8 mouse cellular contexts compared by ENCODE assay signal in genomic region chr11:70648512-70648911, GRCm38 (mm10). TPM values are rescaled to one million over a fixed set of nuclear protein-coding genes. Genes with fewer than 3 reads are reported as not detected.
DNase-seq lines count a peak whose midpoint lies in the region; ATAC-seq and TF ChIP-seq lines count a peak whose summit lies in the region.

No protein-coding gene starts in this region.

- no peak for ATAC-seq in intestine, embryonic 16.5 days
- ATAC-seq in neural tube, embryonic 13.5 days (ENCODE audit: low read depth): no peak

- H3K9ac ChIP-seq in intestine, embryonic 16.5 days (ENCODE audit: low read depth, low read length): peak overlapping the region; percentile 89
- H3K9ac ChIP-seq in neural tube, embryonic 13.5 days: peak overlapping the region; percentile 93

- no peak for TF ChIP-seq CTCF in layer of hippocampus, adult 2 months (conservative IDR thresholded peaks at IDR 0.05)

- H3K27ac ChIP-seq in layer of hippocampus, adult 2 months: 0 out of 2 replicates have a peak overlapping the region, but pooled peaks have one; percentile 99
- peak overlapping the region; percentile 93; the same call in 1 of the 2 replicates for H3K27ac ChIP-seq in embryonic facial prominence, embryonic 10.5 days (replicated peaks)
- peak overlapping the region; percentile 96 for H3K27ac ChIP-seq in intestine, embryonic 16.5 days (ENCODE audit: low read length)
- no peak overlapping the region for H3K27ac ChIP-seq in neural tube, embryonic 13.5 days (replicated peaks)

- no peak for DNase-seq in layer of hippocampus, adult 2 months (ENCODE audit: low spot score in 2 of 2)
- DNase-seq in layer of hippocampus, adult 11-12 months (ENCODE audit: low spot score): no peak
- DNase-seq in embryonic facial prominence, embryonic 10.5 days (ENCODE audit: low spot score): no peak
- DNase-seq in cerebellum, postnatal 14 days: no peak
- DNase-seq in left cerebral cortex, adult 9 months (ENCODE audit: low spot score in 2 of 2): no peak
- no peak for DNase-seq in adrenal gland, postnatal 4 days (ENCODE audit: low spot score in 2 of 2)

- H3K4me1 ChIP-seq in embryonic facial prominence, embryonic 10.5 days: peaks cover 69% of the 10 kb centered on the region
- H3K4me1 ChIP-seq in intestine, embryonic 16.5 days (ENCODE audit: control insufficient read depth, insufficient read depth, low read length): peaks cover 44% of the 10 kb centered on the region
- H3K4me1 ChIP-seq in neural tube, embryonic 13.5 days (replicated peaks): peaks cover 65% of the 10 kb centered on the region

- peak overlapping the region; percentile 79 for H3K4me3 ChIP-seq in layer of hippocampus, adult 2 months
- peak overlapping the region; percentile 84 for H3K4me3 ChIP-seq in embryonic facial prominence, embryonic 10.5 days
- H3K4me3 ChIP-seq in intestine, embryonic 16.5 days (ENCODE audit: low read length): peak overlapping the region; percentile 80
- H3K4me3 ChIP-seq in neural tube, embryonic 13.5 days: peak overlapping the region; percentile 87

- no peaks in the 10 kb centered on the region for H3K9me3 ChIP-seq in embryonic facial prominence, embryonic 10.5 days
- H3K9me3 ChIP-seq in intestine, embryonic 16.5 days (ENCODE audit: control insufficient read depth, low read length): no peaks in the 10 kb centered on the region
- no peaks in the 10 kb centered on the region for H3K9me3 ChIP-seq in neural tube, embryonic 13.5 days

- no peaks in the 10 kb centered on the region for H3K27me3 ChIP-seq in embryonic facial prominence, embryonic 10.5 days (replicated peaks; ENCODE audit: low read depth, poor library complexity, severe bottlenecking)
- no peaks in the 10 kb centered on the region for H3K27me3 ChIP-seq in intestine, embryonic 16.5 days (replicated peaks; ENCODE audit: control insufficient read depth, insufficient read depth, low read length)
- no peaks in the 10 kb centered on the region for H3K27me3 ChIP-seq in neural tube, embryonic 13.5 days

- 85% methylated on average over 4 of the region's 4 CpGs for WGBS in embryonic facial prominence, embryonic 10.5 days
- WGBS in intestine, embryonic 16.5 days: 67% methylated on average over 4 of the region's 4 CpGs
- 90% methylated on average over 4 of the region's 4 CpGs for WGBS in neural tube, embryonic 13.5 days

- H3K4me2 ChIP-seq in intestine, embryonic 16.5 days (ENCODE audit: low read depth, low read length): peak overlapping the region; percentile 84
- H3K4me2 ChIP-seq in neural tube, embryonic 13.5 days: peak overlapping the region; percentile 100

- H3K36me3 ChIP-seq in embryonic facial prominence, embryonic 10.5 days (replicated peaks): peaks cover 74% of the 10 kb centered on the region
- peaks cover 32% of the 10 kb centered on the region for H3K36me3 ChIP-seq in intestine, embryonic 16.5 days (ENCODE audit: control insufficient read depth, insufficient read depth, low read length)
- H3K36me3 ChIP-seq in neural tube, embryonic 13.5 days: peaks cover 64% of the 10 kb centered on the region

RNA-seq across cellular contexts. Expression of gene Slc25a11, which starts 1.2 kb away (rescaled TPM):
- 100 to 1,000 TPM; 115 to 123 TPM for total RNA-seq in layer of hippocampus, adult 2 months (2021)
- polyA plus RNA-seq in embryonic facial prominence, embryonic 10.5 days (2016; fragmentation: Nextera tagmentation; extraction: Ambion mirVana): 135 and 137 TPM in 2 replicates
- polyA plus RNA-seq in intestine, embryonic 16.5 days (2015; fragmentation: Nextera tagmentation; extraction: Ambion mirVana): 215 and 216 TPM in 2 replicates
- 150 and 153 TPM in 2 replicates for polyA plus RNA-seq in neural tube, embryonic 13.5 days (2015; fragmentation: Nextera tagmentation; extraction: Ambion mirVana)
- 100 to 1,000 TPM; 153 TPM for total RNA-seq in adrenal gland, postnatal 4 days (2021)

RNA-seq across cellular contexts. Expression of gene Rnf167, which starts 1.5 kb away (rescaled TPM):
- 10 to 100 TPM; 88.8 to 99.4 TPM for total RNA-seq in layer of hippocampus, adult 2 months (2021)
- polyA plus RNA-seq in embryonic facial prominence, embryonic 10.5 days (2016; fragmentation: Nextera tagmentation; extraction: Ambion mirVana): 89.7 and 91.9 TPM in 2 replicates
- polyA plus RNA-seq in intestine, embryonic 16.5 days (2015; fragmentation: Nextera tagmentation; extraction: Ambion mirVana): 121 and 123 TPM in 2 replicates
- polyA plus RNA-seq in neural tube, embryonic 13.5 days (2015; fragmentation: Nextera tagmentation; extraction: Ambion mirVana): 101 and 106 TPM in 2 replicates
- total RNA-seq in adrenal gland, postnatal 4 days (2021): 100 to 1,000 TPM; 100 to 106 TPM

RNA-seq across cellular contexts. Expression of gene Pfn1, which starts 5.9 kb away (rescaled TPM):
- 100 to 1,000 TPM; 333 to 349 TPM for total RNA-seq in layer of hippocampus, adult 2 months (2021)
- polyA plus RNA-seq in embryonic facial prominence, embryonic 10.5 days (2016; fragmentation: Nextera tagmentation; extraction: Ambion mirVana): 2,153 and 2,165 TPM in 2 replicates
- polyA plus RNA-seq in intestine, embryonic 16.5 days (2015; fragmentation: Nextera tagmentation; extraction: Ambion mirVana): 2,307 and 2,326 TPM in 2 replicates
- 970 and 979 TPM in 2 replicates for polyA plus RNA-seq in neural tube, embryonic 13.5 days (2015; fragmentation: Nextera tagmentation; extraction: Ambion mirVana)
- total RNA-seq in adrenal gland, postnatal 4 days (2021): 100 to 1,000 TPM; 804 to 830 TPM

RNA-seq across cellular contexts. Expression of gene Eno3, which starts 8.5 kb away (rescaled TPM):
- total RNA-seq in layer of hippocampus, adult 2 months (2021): 1 to 10 TPM; 6.6 to 7.9 TPM
- 72.9 and 88.4 TPM in 2 replicates for polyA plus RNA-seq in embryonic facial prominence, embryonic 10.5 days (2016; fragmentation: Nextera tagmentation; extraction: Ambion mirVana)
- polyA plus RNA-seq in intestine, embryonic 16.5 days (2015; fragmentation: Nextera tagmentation; extraction: Ambion mirVana): 12.8 and 13.5 TPM in 2 replicates
- 9.4 and 14.9 TPM in 2 replicates for polyA plus RNA-seq in neural tube, embryonic 13.5 days (2015; fragmentation: Nextera tagmentation; extraction: Ambion mirVana)
- 100 to 1,000 TPM in 1 of 2 experiments, 10 to 100 TPM in 1; 72.6 to 112 TPM for total RNA-seq in adrenal gland, postnatal 4 days (2021)

RNA-seq across cellular contexts. Expression of gene Gp1ba, which starts 9.6 kb away (rescaled TPM):
- total RNA-seq in layer of hippocampus, adult 2 months (2021): not detected
- 0.26 and 0.76 TPM in 2 replicates for polyA plus RNA-seq in embryonic facial prominence, embryonic 10.5 days (2016; fragmentation: Nextera tagmentation; extraction: Ambion mirVana)
- 0.05 and 0.06 TPM in 2 replicates for polyA plus RNA-seq in intestine, embryonic 16.5 days (2015; fragmentation: Nextera tagmentation; extraction: Ambion mirVana)
- 0.14 and 0.45 TPM in 2 replicates for polyA plus RNA-seq in neural tube, embryonic 13.5 days (2015; fragmentation: Nextera tagmentation; extraction: Ambion mirVana)
- 1 to 10 TPM in 1 of 2 experiments, under 1 TPM in 1; 0.28 to 1.2 TPM for total RNA-seq in adrenal gland, postnatal 4 days (2021)
